Mouse (Mus musculus) Patski (cell line): ENCODE measurements at regions not wholly inside any gene's neighbourhood (a gene's known extent, or its start where the extent isn't known, plus 50 kb on each side); places are given as distances from the start of the nearest gene placed in this dataset.
A peak's percentile ranks its signal among the peaks of the same experiment; 100 is the strongest.

ENCODE experiments used
- ATAC-seq: fragments of 100-300 bp; one replicate; pipeline ENCODE4 v1.8.0; 2021
- CTCF ChIA-PET: fragments of 350-600 bp; sonication (Branson Sonifier 250); formaldehyde crosslinking; loops from one replicate; lab custom pipeline; 2022; ENCODE audit warnings: inconsistent platforms; lab: Charles Lee
- POLR2A ChIA-PET: fragments of 350-600 bp; sonication (Branson Sonifier 250); formaldehyde crosslinking; loops from one replicate; lab custom pipeline; 2022; ENCODE audit warnings: antibody characterized with exemption, inconsistent platforms; lab: Charles Lee
- DNase-seq: peaks from one replicate; pipeline ENCODE4 v3.0.0-alpha.2; 2011; ENCODE audit warnings: low read depth, low spot score
- H3K27me3 ChIP-seq: fragments of 371-371 bp; one replicate; pipeline ENCODE4 v1.5.1; 2021
- CTCF ChIP-seq: fragments of 100-300 bp; IDR thresholded peaks from one replicate; pipeline ENCODE4 v1.5.1; 2021
- in situ Hi-C: fragments of 300-500 bp; cut with MboI; formaldehyde crosslinking; loops from 3 replicates; pipeline ENCODE4 v1.11.1; 2018; ENCODE audit warnings: low pct_unique_long_range_greater_than_20kb, mixed read lengths

- no peak for ATAC-seq
- H3K27me3 ChIP-seq = peaks cover 5% of the 10 kb centered on the region
- in situ Hi-C loops = no loop called here
- DNase-seq = no peak
- ChIA-PET CTCF (no interaction called here), POLR2A (no interaction called here)
- no peak for TF ChIP-seq CTCF
These were observed 60.4 kb downstream of the Dact1 start for GRCm38 (mm10) chr12:71370091-71370490.

DNA sequence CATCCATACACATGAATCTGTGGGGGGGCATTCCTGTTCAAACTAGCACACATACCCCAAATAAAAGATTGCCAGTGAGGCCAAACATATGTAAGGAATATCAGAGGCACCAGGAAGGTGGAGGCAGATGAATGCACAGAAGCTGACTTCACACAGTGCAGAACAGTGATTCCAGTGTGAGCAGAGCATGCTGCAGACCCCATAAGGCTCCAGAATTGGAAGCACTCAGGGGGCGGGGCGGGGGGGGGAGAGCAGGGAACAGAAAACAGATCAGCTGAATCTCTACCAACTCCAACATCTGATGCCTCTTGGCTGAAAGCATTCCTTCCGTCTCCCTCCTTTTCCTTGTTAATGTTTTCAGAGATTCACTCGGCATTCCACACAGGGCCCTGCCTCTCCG is 62.3 kb downstream of the Dact1 start:
- ChIA-PET POLR2A (no interaction called here), CTCF (no interaction called here)
- DNase-seq = no peak
- no peak for TF ChIP-seq CTCF
- in situ Hi-C loops = no loop called here
- peaks cover 5% of the 10 kb centered on the region for H3K27me3 ChIP-seq
- no peak for ATAC-seq

- peaks cover 5% of the 10 kb centered on the region for H3K27me3 ChIP-seq
- DNase-seq = no peak
- ATAC-seq = no peak
- in situ Hi-C loops = no loop called here
- no peak for TF ChIP-seq CTCF
- POLR2A ChIA-PET = no interaction called here
- CTCF ChIA-PET = no interaction called here
These were observed 63.9 kb downstream of the Dact1 start for GRCm38 (mm10) chr12:71373633-71374032.

DNA sequence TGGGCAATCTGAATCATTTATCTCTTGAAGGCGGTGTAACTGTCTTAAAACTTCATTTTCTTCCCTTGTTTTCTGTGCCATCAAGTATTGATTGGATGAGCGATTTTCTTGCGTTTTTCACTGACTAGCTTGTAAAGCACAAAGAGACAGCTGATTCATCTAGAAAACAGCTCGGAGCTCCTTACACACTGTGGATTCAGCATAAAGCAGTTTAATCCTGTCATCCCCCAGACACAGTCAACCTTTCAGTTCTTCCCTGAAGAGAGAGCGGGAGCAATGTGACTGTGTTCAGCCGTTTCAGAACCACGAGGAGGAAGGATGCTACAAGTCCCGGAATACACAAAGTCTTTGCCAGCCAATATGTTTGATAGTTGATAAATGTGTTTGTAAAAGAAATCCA is 66.8 kb downstream of the Dact1 start:
- TF ChIP-seq CTCF = no peak
- DNase-seq (peak; percentile 43), ATAC-seq (no peak)
- H3K27me3 ChIP-seq = no peaks in the 10 kb centered on the region
- POLR2A ChIA-PET = no interaction called here
- CTCF ChIA-PET = interaction anchor here (0.7 kb wide), 1 partner anchor 17 kb away, joined by 3 read pairs; no protein-coding TSS in a partner anchor
- in situ Hi-C loops = no loop called here

GRCm38 (mm10) chr12:71376966-71377365 is 67.3 kb downstream of the Dact1 start:
- ATAC-seq = no peak
- POLR2A ChIA-PET = no interaction called here
- H3K27me3 ChIP-seq = no peaks in the 10 kb centered on the region
- in situ Hi-C loops = no loop called here
- CTCF ChIA-PET = no interaction called here
- DNase-seq = no peak
- no peak for TF ChIP-seq CTCF

- no peaks in the 10 kb centered on the region for H3K27me3 ChIP-seq
- in situ Hi-C loops = no loop called here
- peak; percentile 64 for ATAC-seq
- CTCF ChIA-PET = interaction anchor here (1.2 to 1.6 kb wide), 2 partner anchors 17 to 21 kb away, joined by 3 read pairs; no protein-coding TSS in a partner anchor
- TF ChIP-seq CTCF = no peak
- POLR2A ChIA-PET = no interaction called here
- DNase-seq = peak; percentile 61
These were observed 70.1 kb downstream of the Dact1 start for GRCm38 (mm10) chr12:71379626-71380423.

- no peak for TF ChIP-seq CTCF
- DNase-seq (peak; percentile 75), ATAC-seq (peak; percentile 79)
- ChIA-PET CTCF (interaction anchor here (1.2 to 1.6 kb wide), 2 partner anchors 17 to 21 kb away, joined by 3 read pairs; no protein-coding TSS in a partner anchor), POLR2A (no interaction called here)
- in situ Hi-C loops = no loop called here
- no peaks in the 10 kb centered on the region for H3K27me3 ChIP-seq
These were observed 70.7 kb downstream of the Dact1 start for GRCm38 (mm10) chr12:71380424-71380761.

GRCm38 (mm10) chr12:71386251-71386650 is 76.6 kb downstream of the Dact1 start:
- CTCF ChIA-PET = interaction anchor here (0.8 kb wide), 1 partner anchor 29 kb away, joined by 3 read pairs; no protein-coding TSS in a partner anchor
- TF ChIP-seq CTCF = no peak
- peaks cover 3% of the 10 kb centered on the region for H3K27me3 ChIP-seq
- DNase-seq (no peak), ATAC-seq (no peak)
- in situ Hi-C loops = no loop called here
- POLR2A ChIA-PET = no interaction called here

DNA sequence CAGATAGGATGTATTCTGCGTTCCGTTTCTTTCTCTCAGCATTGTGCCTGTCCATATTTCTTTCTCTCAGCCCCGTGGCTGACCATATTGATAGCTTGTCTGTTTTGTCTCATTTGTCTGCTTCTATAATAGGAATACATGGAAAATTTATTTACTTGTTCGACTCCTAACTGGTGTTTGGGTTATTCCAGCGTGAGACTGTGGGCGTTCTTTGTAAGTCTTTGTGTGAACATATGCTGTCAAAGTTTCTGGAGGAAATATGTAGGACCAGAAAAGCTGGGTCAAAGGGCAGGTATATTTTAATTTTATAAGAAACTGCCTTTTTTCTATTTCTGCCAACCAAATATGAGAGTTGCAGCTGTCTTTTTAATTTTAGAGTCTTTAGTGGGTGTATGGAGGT is 81.8 kb downstream of the Dact1 start:
- no peak for DNase-seq
- in situ Hi-C loops = no loop called here
- no peak for TF ChIP-seq CTCF
- no peak for ATAC-seq
- POLR2A ChIA-PET = interaction anchor here (0.6 kb wide), 1 partner anchor 140 kb away, joined by 4 read pairs; no protein-coding TSS in a partner anchor
- H3K27me3 ChIP-seq = no peaks in the 10 kb centered on the region
- CTCF ChIA-PET = interaction anchor here (1.4 kb wide), 1 partner anchor 9 kb away, joined by 5 read pairs; no protein-coding TSS in a partner anchor

DNA sequence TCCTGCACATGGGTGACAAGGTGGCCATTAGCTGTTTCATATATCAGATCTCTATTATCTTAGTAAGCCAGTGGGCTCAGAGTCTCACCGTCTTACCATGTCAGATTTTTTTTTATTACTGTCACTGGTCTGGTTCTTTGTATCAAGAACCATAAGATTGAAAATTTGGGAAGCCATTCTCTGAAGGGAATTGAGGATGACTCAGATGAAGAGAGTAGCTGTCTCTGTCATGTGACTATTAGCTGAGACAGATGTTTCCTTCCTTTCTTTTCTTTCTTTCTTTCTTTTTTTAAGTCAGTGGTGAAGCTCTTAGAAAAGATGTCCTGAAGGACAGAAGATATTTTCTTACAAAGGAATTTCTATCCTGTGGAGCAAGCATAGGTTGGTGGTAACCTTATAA is 84.1 kb downstream of the Dact1 start:
- DNase-seq (no peak), ATAC-seq (no peak)
- no peak for TF ChIP-seq CTCF
- in situ Hi-C loops = no loop called here
- no peaks in the 10 kb centered on the region for H3K27me3 ChIP-seq
- ChIA-PET POLR2A (no interaction called here), CTCF (no interaction called here)

- in situ Hi-C loops = no loop called here
- no peaks in the 10 kb centered on the region for H3K27me3 ChIP-seq
- ChIA-PET POLR2A (no interaction called here), CTCF (interaction anchor here (1.0 to 1.3 kb wide), 2 partner anchors 8 to 17 kb away, joined by 3 read pairs; no protein-coding TSS in a partner anchor)
- no peak for ATAC-seq
- no peak for DNase-seq
- no peak for TF ChIP-seq CTCF
These were observed 87.8 kb downstream of the Dact1 start for GRCm38 (mm10) chr12:71397456-71397855.
